Comparison of ENCODE assay signal across 10 mouse cellular contexts in the genomic region with DNA sequence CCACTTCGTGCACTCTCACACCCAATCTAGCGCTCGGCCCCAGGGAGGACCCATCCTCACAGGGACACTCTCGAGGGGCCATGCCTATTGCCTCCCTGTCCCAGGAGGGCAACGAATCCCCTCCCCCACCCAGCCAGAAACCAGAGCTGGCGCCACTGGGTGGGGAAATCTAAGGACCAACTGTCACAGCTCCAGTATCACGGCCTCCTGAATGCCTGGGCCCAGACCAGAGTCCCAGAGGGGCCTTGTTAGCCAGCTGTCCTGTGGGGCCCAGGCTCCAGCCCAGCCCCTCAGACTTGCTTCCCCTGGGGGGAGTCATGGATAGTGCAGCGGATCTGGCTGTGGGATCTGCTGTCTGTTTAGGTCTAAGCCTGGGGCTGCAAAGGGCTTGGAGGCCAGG. TPM values are rescaled to one million over a fixed set of nuclear protein-coding genes. Genes with fewer than 3 reads are reported as not detected.
DNase-seq lines count a peak whose midpoint lies in the region; ATAC-seq and TF ChIP-seq lines count a peak whose summit lies in the region.
"Had no signal": no experiment of that assay in that cellular context is flagged by ENCODE, and none has a peak within 500 bp of the region (broad histone marks: within the 10 kb centered on the region; RNA-seq: fewer than 3 reads in every experiment).

No protein-coding gene starts in this region.

- peaks cover 8% of the 10 kb centered on the region for H3K36me3 ChIP-seq in thymus, adult 2 months (ENCODE audit: control insufficient read depth, insufficient read depth, low read length)
- H3K36me3 ChIP-seq in liver, embryonic 12.5 days = peaks cover 4% of the 10 kb centered on the region; the same call in 1 of the 2 replicates

- intact Hi-C loops in gastrocnemius, postnatal 14 days (cut with DNase I; ENCODE audit: low total_unique reads) = no loop called here
- intact Hi-C loops in gastrocnemius, postnatal 36 days (cut with DNase I) = loop anchor here (2.0 kb wide), 1 partner anchor 119 kb away; no protein-coding TSS in a partner anchor
- intact Hi-C loops in left cerebral cortex, postnatal 36 days (cut with DNase I) = no loop called here

- H3K4me3 ChIP-seq in thymus, adult 2 months (ENCODE audit: control insufficient read depth, insufficient read depth, low read length) = no peak overlapping the region
- no peak overlapping the region for H3K4me3 ChIP-seq in liver, embryonic 12.5 days

- WGBS in thymus, adult 2 months = 92% methylated on average over 8 of the region's 8 CpGs
- WGBS in liver, embryonic 12.5 days (ENCODE audit: insufficient replicate concordance) = 27% methylated on average over 8 of the region's 8 CpGs

- peak overlapping the region; percentile 17; the same call in 1 of the 2 replicates for H3K4me2 ChIP-seq in liver, embryonic 12.5 days

- no peak for TF ChIP-seq CTCF in thymus, adult 2 months (IDR thresholded peaks at IDR 0.05; ENCODE audit: borderline replicate concordance, control insufficient read depth, extremely low read depth, insufficient read depth, low read length, poor library complexity)

- peak; percentile 52 for DNase-seq in gastrocnemius, postnatal 14 days
- no peak for DNase-seq in gastrocnemius, postnatal 36 days
- DNase-seq in thymus, postnatal 14 days = peak; percentile 23
- DNase-seq in thymus, adult 2 months = no peak
- no peak for DNase-seq in left cerebral cortex, postnatal 36 days (ENCODE audit: low spot score in 2 of 2)
- no peak for DNase-seq in ovary, adult 18-20 months (ENCODE audit: low spot score)
- no peak for DNase-seq in cerebellum, adult 11 months
- DNase-seq: B cell, adult 2 months had no signal

- H3K9ac ChIP-seq in liver, embryonic 12.5 days = 0 out of 2 replicates have a peak overlapping the region, but pooled peaks have one; percentile 51

- no peak overlapping the region for H3K27ac ChIP-seq in thymus, adult 2 months (ENCODE audit: control insufficient read depth, insufficient read depth, low read length)
- no peak overlapping the region for H3K27ac ChIP-seq in liver, embryonic 12.5 days

- no peaks in the 10 kb centered on the region for H3K9me3 ChIP-seq in liver, embryonic 12.5 days (replicated peaks)

- H3K4me1 ChIP-seq in thymus, adult 2 months (replicated peaks; ENCODE audit: control insufficient read depth, insufficient read depth, low read length) = peaks cover 30% of the 10 kb centered on the region
- H3K4me1 ChIP-seq in liver, embryonic 12.5 days = peaks cover 55% of the 10 kb centered on the region

- no peak for ATAC-seq in liver, embryonic 12.5 days

- no peaks in the 10 kb centered on the region for H3K27me3 ChIP-seq in thymus, adult 2 months (ENCODE audit: control insufficient read depth, insufficient read depth, low read length)
- peaks cover under 1% of the 10 kb centered on the region; the same call in 1 of the 2 replicates for H3K27me3 ChIP-seq in liver, embryonic 12.5 days (replicated peaks)

- TF ChIP-seq POLR2A in thymus, adult 2 months (IDR thresholded peaks at IDR 0.05; ENCODE audit: control insufficient read depth, extremely low read depth, insufficient read depth, low read length, poor library complexity) = no peak

RNA-seq across cellular contexts. Expression of gene Mex3a, which starts 4.6 kb away (rescaled TPM):
- 1 to 10 TPM in 1 of 2 experiments, under 1 TPM in 1; 0.64 to 1.6 TPM for total RNA-seq in gastrocnemius, postnatal 14 days (2021)
- under 1 TPM; 0.17 to 0.33 TPM for total RNA-seq in gastrocnemius, postnatal 36 days (2021)
- 22.0 and 24.2 TPM in 2 replicates for polyA plus RNA-seq in thymus, adult 2 months (2012; rRNA removed)
- 2.8 and 3.1 TPM in 2 replicates for polyA plus RNA-seq in liver, embryonic 12.5 days (2016; fragmentation: Nextera tagmentation; extraction: Ambion mirVana)
- total RNA-seq in left cerebral cortex, postnatal 36 days (2021) = 1 to 10 TPM; 2.6 to 2.9 TPM

RNA-seq across cellular contexts. Expression of gene Lmna, which starts 17.8 kb away (rescaled TPM):
- 100 to 1,000 TPM; 125 to 161 TPM for total RNA-seq in gastrocnemius, postnatal 14 days (2021)
- total RNA-seq in gastrocnemius, postnatal 36 days (2021) = 10 to 100 TPM; 75.3 to 79.8 TPM
- polyA plus RNA-seq in thymus, adult 2 months (2012; rRNA removed) = 59.3 and 61.1 TPM in 2 replicates
- 189 TPM in 2 replicates for polyA plus RNA-seq in liver, embryonic 12.5 days (2016; fragmentation: Nextera tagmentation; extraction: Ambion mirVana)
- total RNA-seq in left cerebral cortex, postnatal 36 days (2021) = 10 to 100 TPM; 47.1 to 57.3 TPM

RNA-seq across cellular contexts. Expression of gene Rab25, which starts 20.5 kb away (rescaled TPM):
- total RNA-seq in gastrocnemius, postnatal 14 days (2021) = not detected
- total RNA-seq in gastrocnemius, postnatal 36 days (2021) = not detected
- 6.3 and 9.3 TPM in 2 replicates for polyA plus RNA-seq in thymus, adult 2 months (2012; rRNA removed)
- polyA plus RNA-seq in liver, embryonic 12.5 days (2016; fragmentation: Nextera tagmentation; extraction: Ambion mirVana) = 0.70 TPM in 1 of 2 replicates, not detected in the other
- not detected for total RNA-seq in left cerebral cortex, postnatal 36 days (2021)
- total RNA-seq: layer of hippocampus, postnatal 14 days had no signal

RNA-seq across cellular contexts. Expression of gene Lamtor2, which starts 25.3 kb away (rescaled TPM):
- total RNA-seq in gastrocnemius, postnatal 14 days (2021) = 10 to 100 TPM; 78.3 to 80.4 TPM
- 10 to 100 TPM; 70.6 to 76.1 TPM for total RNA-seq in gastrocnemius, postnatal 36 days (2021)
- 128 and 141 TPM in 2 replicates for polyA plus RNA-seq in thymus, adult 2 months (2012; rRNA removed)
- polyA plus RNA-seq in liver, embryonic 12.5 days (2016; fragmentation: Nextera tagmentation; extraction: Ambion mirVana) = 101 and 102 TPM in 2 replicates
- 100 to 1,000 TPM; 103 to 106 TPM for total RNA-seq in left cerebral cortex, postnatal 36 days (2021)

RNA-seq across cellular contexts. Expression of gene Ubqln4, which starts 26.0 kb away (rescaled TPM):
- total RNA-seq in gastrocnemius, postnatal 14 days (2021) = 10 to 100 TPM; 42.0 to 45.5 TPM
- total RNA-seq in gastrocnemius, postnatal 36 days (2021) = 10 to 100 TPM; 73.6 to 77.4 TPM
- polyA plus RNA-seq in thymus, adult 2 months (2012; rRNA removed) = 80.5 and 82.1 TPM in 2 replicates
- 37.9 and 39.5 TPM in 2 replicates for polyA plus RNA-seq in liver, embryonic 12.5 days (2016; fragmentation: Nextera tagmentation; extraction: Ambion mirVana)
- 100 to 1,000 TPM; 129 to 137 TPM for total RNA-seq in left cerebral cortex, postnatal 36 days (2021)

Comparison
In these comparisons a context has a peak if more than half of its experiments do, and no peak if none do; other contexts are left out.
1. DNase-seq: peak in gastrocnemius, postnatal 14 days (single experiment) and thymus, postnatal 14 days (single experiment); none in gastrocnemius, postnatal 36 days (0 of 2), thymus, adult 2 months (single experiment), left cerebral cortex, postnatal 36 days (0 of 2), ovary, adult 18-20 months (single experiment) and cerebellum, adult 11 months (single experiment).